Mouse (Mus musculus): ENCODE measurements at regions not wholly inside any gene's neighbourhood (a gene's known extent, or its start where the extent isn't known, plus 50 kb on each side); places are given as distances from the start of the nearest gene placed in this dataset.

GRCm38 (mm10) chr16:77301270-77302171 lies 288.0 kb downstream of the Usp25 start:
- DNase-seq, result no peak

GRCm38 (mm10) chr16:77300572-77301213 lies 287.2 kb downstream of the Usp25 start:
- no peak for DNase-seq

GRCm38 (mm10) chr16:77295574-77296355 lies 282.3 kb downstream of the Usp25 start:
- DNase-seq, result no peak

- no peak for DNase-seq
These were observed 278.8 kb downstream of the Usp25 start for GRCm38 (mm10) chr16:77292317-77292771.

GRCm38 (mm10) chr16:77291723-77292316 lies 278.3 kb downstream of the Usp25 start:
- no peak for DNase-seq

- DNase-seq, result no peak
These were observed 270.7 kb downstream of the Usp25 start for GRCm38 (mm10) chr16:77284205-77284604.

GRCm38 (mm10) chr16:77279916-77280315 lies 266.4 kb downstream of the Usp25 start:
- DNase-seq, result no peak

- DNase-seq, result no peak
These were observed 266.0 kb downstream of the Usp25 start for GRCm38 (mm10) chr16:77279495-77279894.

- DNase-seq, result no peak
These were observed 259.8 kb downstream of the Usp25 start for GRCm38 (mm10) chr16:77273306-77273705.

GRCm38 (mm10) chr16:77268926-77269325 lies 255.4 kb downstream of the Usp25 start:
- no peak for DNase-seq

GRCm38 (mm10) chr16:77267679-77268078 lies 254.2 kb downstream of the Usp25 start:
- no peak for DNase-seq

GRCm38 (mm10) chr16:77252349-77252748 lies 238.8 kb downstream of the Usp25 start:
- DNase-seq, result no peak

- no peak for DNase-seq
These were observed 237.9 kb downstream of the Usp25 start for GRCm38 (mm10) chr16:77251422-77251821.

GRCm38 (mm10) chr16:77240876-77241275 lies 227.4 kb downstream of the Usp25 start:
- no peak for DNase-seq

- DNase-seq, result no peak
These were observed 225.8 kb downstream of the Usp25 start for GRCm38 (mm10) chr16:77239176-77239790.

- no peak for DNase-seq
These were observed 225.1 kb downstream of the Usp25 start for GRCm38 (mm10) chr16:77238358-77239175.

- no peak for DNase-seq
These were observed 224.3 kb downstream of the Usp25 start for GRCm38 (mm10) chr16:77237631-77238357.

GRCm38 (mm10) chr16:77237272-77237603 lies 223.7 kb downstream of the Usp25 start:
- DNase-seq, result no peak

- DNase-seq, result peak; percentile 34
These were observed 223.2 kb downstream of the Usp25 start for GRCm38 (mm10) chr16:77236509-77237271.

GRCm38 (mm10) chr16:77236021-77236420 lies 222.5 kb downstream of the Usp25 start:
- no peak for DNase-seq

All from lung, postnatal 14 days (tissue).